Mouse (Mus musculus) G1E (cell line): ENCODE data around the gene Gucy2c.

Experiments
- CTCF ChIP-seq: IDR thresholded peaks from 2 replicates; pipeline ENCODE4 v1.5.1; 2012; ENCODE audit warnings: low read depth, low read length, inconsistent platforms, mixed read lengths
- GATA1 ChIP-seq: IDR thresholded peaks from 2 replicates; pipeline ENCODE4 v1.6.1; 2012; ENCODE audit warnings: borderline replicate concordance, low read length, inconsistent platforms, mixed read lengths
- POLR2AphosphoS5 ChIP-seq: IDR thresholded peaks from 2 replicates; pipeline ENCODE4 v1.6.1; 2012; ENCODE audit warnings: low read depth, low read length, inconsistent platforms; ENCODE audit not compliant: insufficient replicate concordance
- TAL1 ChIP-seq: conservative IDR thresholded peaks from 2 replicates; pipeline ENCODE4 v1.6.1; 2012; ENCODE audit warnings: low read depth, low read length, inconsistent platforms, mixed read lengths

GRCm38 (mm10) chr6:136650664-136651063 is 130.9 kb downstream of the Gucy2c start:
- no peak for TF ChIP-seq CTCF
- TF ChIP-seq POLR2AphosphoS5, result no peak
- no peak for TF ChIP-seq GATA1
- no peak for TF ChIP-seq TAL1
